Mouse (Mus musculus) mouse trophoblast stem cell (cell line): ENCODE measurements around the gene Net1.
"Not testable (repeated sequence)": the region's sequence is repeated elsewhere in the genome, so short reads cannot be mapped to it uniquely, and the experiment has no call there.

Experiments
- in situ Hi-C, 2 experiments: fragments of 300-500 bp; cut with MseI, MboI; formaldehyde crosslinking; loops; 2 replicates in 1 of 2; 3 replicates in 1 of 2; pipeline ENCODE4 v1.15.1; 2025

Net1 gene

DNA sequence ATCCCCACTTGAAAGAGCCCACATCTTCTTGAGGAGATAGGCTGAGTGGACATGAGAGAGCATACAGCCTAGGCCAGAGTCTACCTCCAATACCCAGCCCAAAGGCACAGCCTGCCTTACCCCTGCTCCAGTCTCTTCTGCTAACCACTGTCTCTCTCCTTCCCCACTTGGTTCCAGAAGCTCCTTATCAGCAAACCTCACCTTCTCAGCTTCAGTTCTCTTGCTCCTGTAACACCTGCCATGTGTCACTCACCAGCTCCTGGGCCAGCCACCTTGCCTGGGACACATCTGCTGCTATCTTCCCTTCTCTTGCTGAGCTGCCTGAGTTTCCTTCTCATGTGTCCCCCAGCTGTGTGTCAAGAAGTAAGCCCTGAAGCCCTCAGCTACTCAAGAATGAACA is 84.4 kb downstream of the Net1 start:
- in situ Hi-C loops = not testable (repeated sequence)

DNA sequence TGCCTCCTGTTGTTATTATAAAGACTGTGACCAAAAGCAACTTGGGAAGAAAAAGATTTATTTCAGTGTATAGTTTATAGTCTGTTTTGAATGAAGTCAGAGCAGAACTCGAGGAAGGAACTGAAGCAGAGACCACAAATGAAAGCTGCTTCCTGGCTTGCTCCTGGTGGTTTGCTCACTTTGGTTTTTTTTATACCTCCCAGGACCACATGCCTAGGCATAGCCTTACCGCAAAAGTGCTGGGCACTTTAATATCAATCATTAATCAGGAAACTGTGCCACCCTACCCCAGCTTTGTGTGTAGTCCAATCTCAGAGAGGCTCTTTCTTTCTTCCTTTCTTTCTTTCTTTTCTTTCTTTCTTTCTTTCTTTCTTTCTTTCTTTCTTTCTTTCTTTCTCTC is 85.6 kb downstream of the Net1 start:
- in situ Hi-C loops = no loop called here
